Mouse (Mus musculus) frontal cortex, postnatal 10 days (tissue): ENCODE measurements around the gene Gm47959.

Experiments
- DNase-seq, 2 experiments: peaks; one replicate each; pipeline ENCODE4 v3.0.0; 2022; ENCODE audit warnings: low spot score in 2 of 2, mixed read lengths in 1 of 2

Gene Gm47959

DNA sequence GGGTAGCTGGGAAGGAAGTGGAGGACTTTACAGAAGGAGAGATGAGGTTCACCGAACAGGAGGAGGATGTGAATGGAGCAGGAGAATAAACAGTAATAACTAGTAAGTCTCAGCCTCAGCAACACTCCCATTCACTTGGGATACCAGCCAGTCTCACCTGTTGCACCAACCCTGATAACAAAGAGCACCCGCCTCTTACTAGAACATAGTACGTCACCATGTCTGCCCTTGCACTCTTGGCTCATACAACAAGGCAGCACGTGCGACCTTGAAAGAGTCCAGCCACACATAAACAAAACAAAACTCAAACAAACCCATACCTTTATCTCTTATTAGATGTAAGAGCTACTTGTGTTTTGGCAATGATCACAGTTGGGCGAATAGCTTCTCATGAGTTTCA, 32.2 kb downstream of the Gm47959 start:
- DNase-seq = no peak

DNA sequence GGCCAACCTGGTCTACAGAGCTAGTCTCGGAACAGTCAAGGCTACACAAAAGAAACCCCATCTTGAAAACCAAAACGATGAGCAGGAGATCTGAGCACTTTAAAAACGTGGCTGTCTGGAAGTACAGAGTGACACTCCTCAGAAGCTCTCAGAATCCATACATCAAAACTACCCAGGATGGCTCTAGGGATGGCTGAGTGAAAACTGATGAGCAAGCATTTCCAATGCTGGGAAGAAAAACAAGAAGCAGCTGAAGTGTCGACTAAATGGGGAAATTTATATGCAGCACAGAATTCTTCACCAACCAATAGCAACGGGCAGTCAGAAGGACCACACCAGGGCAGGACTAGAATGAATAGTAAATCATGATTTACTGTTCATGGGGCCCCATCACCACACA, 34.2 kb downstream of the Gm47959 start:
- DNase-seq = no peak

DNA sequence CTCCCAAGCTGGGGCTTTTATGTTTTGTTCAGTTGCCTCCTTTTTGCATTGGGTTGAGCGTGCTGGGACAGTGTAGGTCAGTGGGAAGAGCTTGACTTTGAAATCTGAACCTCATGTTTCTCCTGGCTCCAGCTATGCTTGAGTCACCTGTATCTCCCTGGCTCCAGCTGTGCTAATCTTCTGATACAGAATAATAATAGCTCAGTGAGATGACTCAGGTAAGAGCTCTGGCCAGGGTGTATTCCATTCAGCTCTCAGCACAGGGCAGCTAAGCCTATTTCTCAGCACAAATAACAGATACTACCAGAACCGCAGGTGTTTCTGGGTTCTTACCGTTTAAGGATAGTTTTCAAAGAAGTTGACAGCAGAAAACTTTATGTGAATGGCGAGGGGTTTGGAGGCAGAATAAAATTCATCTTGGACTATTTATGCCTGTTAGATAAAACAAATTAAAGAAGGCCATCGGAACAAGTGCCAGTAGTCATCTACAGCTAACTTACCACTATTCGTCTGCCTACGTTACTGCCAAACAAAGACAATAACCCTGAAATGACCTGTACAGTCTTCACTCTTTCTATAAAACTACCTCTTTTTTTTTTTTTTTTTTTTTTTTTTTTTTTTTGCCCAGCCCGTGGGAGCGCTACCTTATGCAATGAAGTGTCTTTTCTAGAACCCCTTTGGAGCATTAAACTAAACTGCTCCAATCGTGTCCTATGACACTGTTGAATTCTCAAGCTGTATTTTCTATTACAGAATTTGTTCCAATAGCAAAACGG, 36.7 kb downstream of the Gm47959 start:
- no peak for DNase-seq

DNA sequence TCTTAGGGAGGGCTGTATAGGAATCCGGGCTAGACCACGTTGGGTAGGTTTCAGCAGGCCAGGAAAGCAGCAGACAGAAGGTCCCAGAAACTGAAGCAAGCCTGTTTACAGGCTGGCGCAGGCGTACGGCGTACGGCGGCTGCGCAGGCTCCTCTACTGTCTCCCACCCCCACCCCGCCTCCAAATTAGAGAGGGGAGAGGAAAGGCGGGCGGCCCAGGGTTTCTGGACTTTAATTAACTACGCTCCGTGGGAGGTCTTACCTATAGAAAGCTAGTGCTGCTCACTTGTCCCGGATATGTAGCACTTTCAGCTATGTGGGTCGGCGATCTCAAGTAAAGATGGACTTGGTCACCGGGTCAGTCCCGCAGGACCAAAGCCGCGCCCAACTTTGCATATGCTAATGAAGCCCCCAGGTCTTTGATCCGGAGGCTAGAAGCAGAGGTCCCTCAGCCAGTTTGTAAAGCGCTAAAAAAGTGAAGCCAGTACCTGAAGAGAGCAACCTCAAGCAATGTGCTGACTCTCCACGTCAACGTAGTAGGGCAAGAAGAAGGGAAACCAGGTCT, 37.8 kb downstream of the Gm47959 start, which contains the start of gene Slc19a3:
Gene Slc19a3 (minus strand): TSS at position 340 of the 564 bp plus-strand sequence.
- peak in 1 of 2 experiments; percentile 20 for DNase-seq

DNA sequence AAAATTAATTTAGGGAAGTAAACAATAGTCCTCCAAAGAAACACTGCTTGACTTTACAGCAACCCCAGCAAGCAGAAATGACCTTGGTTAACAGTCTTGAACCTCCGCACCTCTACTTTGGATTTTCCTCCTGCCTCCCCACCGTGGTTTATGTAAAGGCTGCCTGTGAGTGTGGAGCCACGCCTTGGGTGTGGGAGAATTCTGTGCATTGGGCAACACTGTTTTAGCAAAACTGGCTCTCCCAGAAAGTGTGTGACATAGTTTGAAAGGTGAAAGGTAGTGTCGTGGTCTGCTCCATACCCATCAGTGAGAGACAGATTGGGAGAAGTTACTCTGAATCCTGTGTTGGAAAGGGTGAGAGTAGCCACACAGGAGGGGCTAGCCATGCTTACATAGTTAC, 38.7 kb downstream of the Gm47959 start:
- DNase-seq = no peak

DNA sequence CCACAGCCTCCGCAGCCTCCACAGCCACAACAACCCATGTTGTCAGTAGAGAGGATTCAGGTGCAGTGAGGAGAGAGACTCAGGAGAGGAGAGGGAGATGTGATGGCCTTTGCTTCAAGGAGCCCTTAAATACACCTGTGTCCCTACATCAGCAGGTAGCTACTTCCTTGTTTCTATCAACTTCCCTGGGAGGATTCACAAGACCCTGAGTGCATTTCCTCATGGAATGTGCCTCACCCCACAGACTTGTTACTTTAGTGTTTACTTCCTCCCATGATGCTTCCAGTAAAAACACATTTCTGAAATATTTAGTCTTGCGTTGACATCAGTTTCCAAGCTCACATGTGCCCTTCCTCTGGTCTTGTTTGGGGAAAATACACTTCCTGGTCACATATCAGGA, 42.0 kb downstream of the Gm47959 start, which contains the start of gene Krtap28-10:
Gene Krtap28-10 (minus strand): TSS at position 101 of the 400 bp plus-strand sequence.
- no peak for DNase-seq

DNA sequence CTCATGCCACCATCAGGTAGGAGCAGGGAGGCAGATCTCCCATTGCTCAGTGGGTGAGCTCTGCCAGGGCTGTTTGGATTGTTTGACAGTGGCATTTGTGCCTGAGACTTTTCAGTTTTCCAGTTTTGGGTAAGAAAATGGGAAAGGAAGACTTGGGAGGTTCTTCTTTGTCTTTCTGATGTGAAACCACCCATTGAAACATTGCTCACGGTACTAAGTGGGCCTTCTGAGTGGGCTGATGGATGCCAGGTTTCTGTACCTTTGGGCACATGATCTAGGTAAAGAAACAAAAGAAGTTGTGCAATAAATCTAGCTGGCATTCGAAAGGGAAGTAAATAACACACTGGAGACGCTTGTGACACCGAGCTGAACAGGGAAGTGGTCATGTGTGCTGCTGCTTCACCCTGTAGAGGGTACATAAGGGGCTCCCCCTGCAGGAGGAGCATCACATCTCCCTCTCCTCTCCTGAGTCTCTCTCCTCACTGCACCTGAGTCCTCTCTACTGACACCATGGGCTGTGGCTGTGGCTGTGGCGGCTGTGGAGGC, 44.6 kb downstream of the Gm47959 start, which contains the start of gene Gm47969:
Gene Gm47969 (plus strand): TSS at position 51 of the 546 bp plus-strand sequence.
- no peak for DNase-seq
